Mouse (Mus musculus): ENCODE measurements at regions not wholly inside any gene's neighbourhood (a gene's known extent, or its start where the extent isn't known, plus 50 kb on each side); places are given as distances from the start of the nearest gene placed in this dataset.
"Not testable (repeated sequence)": the region's sequence is repeated elsewhere in the genome, so short reads cannot be mapped to it uniquely, and the experiment has no call there.

DNA sequence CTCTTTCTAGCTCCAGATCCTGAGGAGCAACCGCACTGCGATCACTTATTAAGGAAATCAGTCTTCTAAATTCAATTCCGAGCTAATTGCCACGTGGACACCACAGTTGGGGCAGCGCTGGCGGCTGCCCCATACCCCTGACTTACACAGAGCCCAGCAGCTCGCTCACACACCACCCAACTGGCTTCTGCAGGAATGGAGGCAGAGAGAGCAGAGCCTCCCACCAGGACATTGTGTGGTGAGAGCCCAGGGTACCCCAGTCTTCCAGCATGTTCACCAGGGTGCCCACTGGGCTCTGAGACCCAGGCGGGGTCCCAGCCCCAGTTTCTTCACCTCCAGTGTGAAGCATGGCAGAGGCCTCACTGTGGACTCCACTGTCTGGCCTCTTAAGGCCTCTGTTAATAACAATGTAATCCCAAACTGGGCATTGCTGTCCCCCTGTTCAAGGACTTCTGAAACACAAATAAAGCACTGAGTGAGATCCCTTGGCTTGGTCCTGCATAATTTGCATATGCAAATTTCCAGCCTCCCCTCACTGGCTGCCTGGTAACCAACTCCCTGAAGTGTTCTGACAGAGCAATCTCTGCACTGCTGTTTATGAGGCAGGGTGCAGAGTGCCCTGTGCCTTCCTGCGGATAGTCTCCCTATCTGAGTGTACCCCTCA is 102.8 kb upstream of the A430005L14Rik start:
- no peak overlapping the region for H3K9ac ChIP-seq
- H3K4me1 ChIP-seq, result peaks cover 19% of the 10 kb centered on the region
- no peak overlapping the region for H3K4me2 ChIP-seq (replicated peaks)
- no peak overlapping the region for H3K4me3 ChIP-seq
- 59% methylated on average over 9 of the region's 9 CpGs for WGBS
- H3K27me3 ChIP-seq (replicated peaks), result no peaks in the 10 kb centered on the region
- 0 out of 2 replicates have a peak, but pooled peaks have one; percentile 53 for ATAC-seq (ENCODE audit: low FRiP score, low read depth)
- no peaks in the 10 kb centered on the region for H3K36me3 ChIP-seq
- H3K27ac ChIP-seq, result no peak overlapping the region
- H3K9me3 ChIP-seq, result no peaks in the 10 kb centered on the region

DNA sequence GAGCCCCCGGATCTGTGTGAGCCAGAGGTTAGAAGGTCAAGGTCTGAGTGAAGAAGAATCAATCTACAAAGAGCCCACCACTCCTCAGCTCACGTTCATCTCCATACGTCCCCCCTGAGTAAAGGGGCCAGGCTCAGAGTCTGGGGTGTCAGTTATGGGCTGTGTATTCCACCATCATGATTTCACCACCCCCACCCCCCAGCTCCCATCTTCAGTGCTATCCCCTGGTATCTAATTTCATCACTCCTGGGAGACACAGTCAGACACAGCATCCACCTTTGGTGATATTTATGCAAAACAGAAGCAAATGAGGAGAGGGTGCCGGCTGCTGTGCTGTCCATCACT is 102.3 kb upstream of the A430005L14Rik start:
- Histone ChIP-seq H3K9ac (no peak overlapping the region), H3K36me3 (no peaks in the 10 kb centered on the region), H3K9me3 (no peaks in the 10 kb centered on the region), H3K4me1 (peaks cover 19% of the 10 kb centered on the region), H3K27me3 (replicated peaks) (no peaks in the 10 kb centered on the region), H3K4me2 (replicated peaks) (no peak overlapping the region), H3K27ac (no peak overlapping the region), H3K4me3 (no peak overlapping the region)
- 61% methylated on average over 4 of the region's 4 CpGs for WGBS
- ATAC-seq (ENCODE audit: low FRiP score, low read depth), result 0 out of 2 replicates have a peak, but pooled peaks have one; percentile 25

DNA sequence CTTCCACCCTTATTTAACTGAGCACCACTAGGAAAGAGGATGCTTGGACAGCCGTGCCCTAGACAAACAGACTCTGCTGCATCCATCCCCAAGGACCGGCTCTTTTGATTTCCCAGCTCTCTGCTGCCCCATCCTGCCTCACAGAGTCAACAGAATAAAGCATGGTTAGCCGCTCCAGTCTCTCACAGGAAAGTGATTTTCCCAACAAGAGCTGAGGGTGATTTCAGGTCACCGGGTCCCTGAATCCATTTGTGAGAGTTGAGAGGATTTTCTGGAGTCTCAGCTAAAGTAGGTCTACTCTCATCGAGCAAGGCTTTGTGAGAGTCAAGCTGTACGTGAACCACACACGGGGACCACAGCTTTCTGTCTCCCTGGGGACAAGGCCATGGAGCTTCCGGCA is 95.6 kb upstream of the A430005L14Rik start:
- Histone ChIP-seq H3K4me3 (no peak overlapping the region), H3K4me1 (no peaks in the 10 kb centered on the region), H3K4me2 (replicated peaks) (no peak overlapping the region), H3K27ac (no peak overlapping the region), H3K36me3 (no peaks in the 10 kb centered on the region), H3K27me3 (replicated peaks) (no peaks in the 10 kb centered on the region), H3K9ac (no peak overlapping the region), H3K9me3 (no peaks in the 10 kb centered on the region)
- no peak for ATAC-seq (ENCODE audit: low FRiP score, low read depth)
- 75% methylated on average over 8 of the region's 8 CpGs for WGBS

DNA sequence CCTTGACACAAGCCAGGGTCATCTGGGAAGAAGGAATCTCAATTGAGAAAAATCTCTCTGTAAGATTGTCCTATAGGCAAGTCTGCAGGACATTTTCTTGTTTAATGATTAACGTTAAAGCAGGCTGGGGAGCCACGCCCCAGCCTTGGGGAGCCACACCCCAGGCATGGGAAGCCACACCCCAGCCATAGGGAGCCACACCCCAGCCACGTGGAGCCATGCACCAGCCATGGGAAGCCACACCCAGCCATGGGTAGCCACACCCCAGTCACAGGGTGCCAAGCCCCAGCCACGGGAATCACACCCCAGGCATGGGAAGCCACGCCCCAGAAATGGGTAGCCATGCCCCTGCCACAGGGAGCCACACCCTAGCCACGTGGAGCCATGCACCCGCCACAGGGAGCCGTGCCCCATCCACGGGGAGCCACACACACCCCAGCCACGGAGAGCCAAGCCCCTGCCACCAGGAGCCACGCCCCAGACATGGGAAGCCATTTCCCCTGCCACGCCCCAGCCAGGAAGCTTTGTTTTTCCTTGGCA is 94.8 kb upstream of the A430005L14Rik start:
- Histone ChIP-seq H3K9ac (no peak overlapping the region), H3K4me2 (replicated peaks) (no peak overlapping the region), H3K27me3 (replicated peaks) (0 out of 2 replicates have a peak, but pooled peaks cover 3% of the 10 kb centered on the region), H3K36me3 (no peaks in the 10 kb centered on the region), H3K4me1 (no peaks in the 10 kb centered on the region), H3K9me3 (no peaks in the 10 kb centered on the region), H3K4me3 (no peak overlapping the region), H3K27ac (no peak overlapping the region)
- ATAC-seq (ENCODE audit: low FRiP score, low read depth), result no peak
- 74% methylated on average over 12 of the region's 12 CpGs for WGBS

DNA sequence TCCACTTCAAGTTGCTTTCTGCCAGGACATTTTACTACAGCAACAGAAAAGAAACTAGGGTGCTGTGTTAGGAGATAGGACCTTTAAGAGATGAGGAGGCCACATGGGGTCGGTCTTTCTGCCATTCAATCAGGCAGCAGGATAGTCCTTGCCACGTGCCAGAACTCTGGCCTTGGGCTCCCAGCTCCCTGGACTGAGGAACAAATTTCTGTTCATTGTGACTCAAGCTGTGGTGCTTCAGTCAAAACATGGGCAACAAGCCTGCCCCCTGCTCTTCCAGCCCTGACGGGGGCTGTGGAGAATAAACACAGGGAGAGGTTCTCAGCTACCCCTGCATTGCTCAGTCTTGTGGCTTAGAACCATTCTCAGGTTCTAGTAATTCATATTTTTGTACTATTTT is 84.7 kb upstream of the A430005L14Rik start:
- ATAC-seq (ENCODE audit: low FRiP score, low read depth), result no peak
- H3K4me1 ChIP-seq, result no peaks in the 10 kb centered on the region
- H3K4me2 ChIP-seq (replicated peaks), result no peak overlapping the region
- H3K36me3 ChIP-seq, result no peaks in the 10 kb centered on the region
- H3K9ac ChIP-seq, result no peak overlapping the region
- H3K9me3 ChIP-seq, result no peaks in the 10 kb centered on the region
- 78% methylated on average over 3 of the region's 3 CpGs for WGBS
- H3K27ac ChIP-seq, result no peak overlapping the region
- no peaks in the 10 kb centered on the region for H3K27me3 ChIP-seq (replicated peaks)
- no peak overlapping the region for H3K4me3 ChIP-seq

DNA sequence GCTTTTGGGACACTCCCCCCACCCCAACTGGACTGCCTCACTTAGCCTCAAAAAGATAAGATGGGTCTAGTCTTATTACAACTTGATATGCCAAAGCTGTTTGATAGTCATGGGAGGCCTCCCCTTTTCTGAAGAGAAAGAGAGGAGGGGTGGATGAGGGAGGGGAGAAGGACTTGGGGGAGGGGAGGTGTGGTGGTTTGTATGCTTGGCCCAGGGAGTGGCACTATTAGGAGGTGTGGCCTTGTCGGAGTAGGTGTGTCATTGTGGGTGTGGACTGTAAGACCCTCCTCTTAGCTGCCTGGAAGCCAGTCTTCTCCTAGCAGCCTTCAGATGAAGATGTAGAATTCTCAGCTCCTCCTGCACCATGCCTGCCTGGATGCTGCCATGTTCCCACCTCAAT is 82.0 kb upstream of the A430005L14Rik start:
- not testable (repeated sequence) for H3K4me1 ChIP-seq; H3K27me3 ChIP-seq (replicated peaks); H3K4me3 ChIP-seq; ATAC-seq (ENCODE audit: low FRiP score, low read depth); H3K27ac ChIP-seq; H3K36me3 ChIP-seq; H3K9me3 ChIP-seq; H3K9ac ChIP-seq; H3K4me2 ChIP-seq (replicated peaks)
- 81% methylated on average over 1 of the region's 1 CpGs for WGBS

DNA sequence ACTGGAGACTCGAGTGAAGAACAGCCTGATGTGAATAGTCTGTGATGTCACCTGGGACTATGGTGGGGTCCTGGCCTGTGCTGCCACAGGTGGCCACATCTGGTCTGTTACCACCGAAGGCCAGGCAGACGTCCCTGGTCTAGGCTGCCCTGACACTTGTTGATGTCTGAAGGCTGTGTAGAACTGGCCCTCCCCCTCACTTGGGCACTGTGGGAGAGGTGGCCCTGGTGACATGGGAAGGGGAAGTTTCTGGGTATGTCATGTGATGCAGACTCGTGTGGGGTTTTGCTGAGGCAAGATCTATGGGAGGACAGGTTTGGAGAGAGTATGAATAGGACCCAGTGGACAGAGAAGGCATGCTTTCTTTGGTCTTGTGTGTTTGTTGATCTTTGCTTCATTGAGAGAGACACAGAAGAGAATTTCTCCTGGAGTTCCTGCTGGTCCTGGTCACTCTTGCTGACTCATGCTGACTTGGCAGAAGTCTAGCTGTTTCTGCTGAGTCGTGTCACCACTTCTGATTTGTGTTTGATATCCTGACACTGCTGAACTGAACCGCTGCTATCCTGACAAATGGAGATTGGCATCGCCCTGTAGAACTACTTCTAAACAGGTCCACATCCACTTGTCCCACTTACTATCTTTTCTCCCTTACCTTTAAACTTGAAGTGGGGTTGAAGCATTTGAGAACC is 79.9 kb upstream of the A430005L14Rik start:
- WGBS, result 80% methylated on average over 7 of the region's 7 CpGs
- Histone ChIP-seq H3K9me3 (no peaks in the 10 kb centered on the region), H3K27ac (no peak overlapping the region), H3K4me3 (no peak overlapping the region), H3K27me3 (replicated peaks) (no peaks in the 10 kb centered on the region), H3K9ac (no peak overlapping the region), H3K36me3 (no peaks in the 10 kb centered on the region), H3K4me1 (no peaks in the 10 kb centered on the region), H3K4me2 (replicated peaks) (no peak overlapping the region)
- no peak for ATAC-seq (ENCODE audit: low FRiP score, low read depth)

DNA sequence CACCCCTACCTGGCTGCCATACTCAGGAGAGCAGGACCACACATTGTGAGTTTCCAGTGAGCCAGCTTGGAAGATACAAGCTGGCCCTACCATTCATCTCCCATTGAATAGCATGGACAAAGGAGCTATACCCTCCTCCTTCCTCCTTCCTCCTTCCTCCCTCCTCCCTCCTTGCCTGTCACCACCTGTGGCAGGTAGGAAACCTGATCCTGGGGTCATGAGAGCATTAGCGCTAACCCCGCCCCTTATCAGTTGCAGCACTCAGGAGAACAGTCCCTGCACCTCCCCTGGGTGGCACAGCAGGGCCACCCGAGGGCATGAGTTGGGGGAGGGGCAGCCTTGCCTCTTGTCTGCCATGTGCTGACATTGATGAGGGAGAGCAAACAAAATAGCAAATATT is 74.0 kb upstream of the A430005L14Rik start:
- no peak overlapping the region for H3K4me3 ChIP-seq
- no peaks in the 10 kb centered on the region for H3K36me3 ChIP-seq
- WGBS, result 48% methylated on average over 3 of the region's 3 CpGs
- H3K27ac ChIP-seq, result no peak overlapping the region
- H3K4me1 ChIP-seq, result no peaks in the 10 kb centered on the region
- H3K9ac ChIP-seq, result no peak overlapping the region
- ATAC-seq (ENCODE audit: low FRiP score, low read depth), result no peak
- no peaks in the 10 kb centered on the region for H3K9me3 ChIP-seq
- H3K4me2 ChIP-seq (replicated peaks), result no peak overlapping the region
- no peaks in the 10 kb centered on the region for H3K27me3 ChIP-seq (replicated peaks)

DNA sequence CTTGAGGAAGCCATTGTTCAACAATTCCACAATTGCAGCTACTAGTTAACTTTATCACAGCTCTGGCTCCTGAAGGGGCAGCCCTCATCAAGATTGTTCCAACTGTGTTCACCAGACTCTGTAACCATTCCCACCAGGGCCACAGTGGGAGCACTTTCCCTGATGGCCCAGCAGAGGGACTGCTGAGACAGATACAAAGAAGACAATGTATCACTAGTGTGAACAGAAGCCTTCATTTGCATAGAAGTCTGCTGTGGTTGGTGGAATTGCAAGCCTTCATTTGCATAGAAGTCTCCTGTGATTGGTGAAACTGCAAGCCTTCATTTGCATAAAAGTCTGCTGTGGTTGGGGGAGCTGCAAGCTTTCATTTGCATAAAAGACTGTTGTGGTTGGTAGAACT is 73.0 kb upstream of the A430005L14Rik start:
- no peak for ATAC-seq (ENCODE audit: low FRiP score, low read depth)
- Histone ChIP-seq H3K4me2 (replicated peaks) (no peak overlapping the region), H3K36me3 (no peaks in the 10 kb centered on the region), H3K27ac (no peak overlapping the region), H3K9me3 (no peaks in the 10 kb centered on the region), H3K4me1 (no peaks in the 10 kb centered on the region), H3K4me3 (no peak overlapping the region), H3K27me3 (replicated peaks) (no peaks in the 10 kb centered on the region), H3K9ac (no peak overlapping the region)

DNA sequence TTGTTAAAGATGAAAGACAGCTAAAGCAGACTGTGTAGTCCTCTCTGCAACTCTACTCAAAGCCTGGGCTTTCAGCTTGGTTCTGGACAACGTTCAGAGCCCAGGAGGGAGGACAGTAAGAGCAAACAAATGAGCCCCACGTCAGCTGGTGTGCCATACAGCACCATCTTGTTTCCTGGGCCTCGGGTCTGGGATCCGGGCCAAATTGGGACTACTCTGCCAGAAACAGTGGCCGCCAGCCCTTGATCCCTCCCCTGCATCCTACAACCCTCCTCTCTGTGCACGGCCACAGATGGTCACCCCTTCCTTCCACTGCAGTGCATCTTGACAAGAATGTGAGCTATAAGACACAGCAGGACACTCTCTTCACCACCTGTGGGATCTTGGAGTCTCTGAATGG is 71.2 kb upstream of the A430005L14Rik start:
- 84% methylated on average over 6 of the region's 6 CpGs for WGBS
- Histone ChIP-seq H3K27ac (no peak overlapping the region), H3K36me3 (no peaks in the 10 kb centered on the region), H3K4me3 (no peak overlapping the region), H3K4me2 (replicated peaks) (no peak overlapping the region), H3K9me3 (no peaks in the 10 kb centered on the region), H3K27me3 (replicated peaks) (no peaks in the 10 kb centered on the region), H3K9ac (no peak overlapping the region), H3K4me1 (no peaks in the 10 kb centered on the region)
- ATAC-seq (ENCODE audit: low FRiP score, low read depth), result no peak

DNA sequence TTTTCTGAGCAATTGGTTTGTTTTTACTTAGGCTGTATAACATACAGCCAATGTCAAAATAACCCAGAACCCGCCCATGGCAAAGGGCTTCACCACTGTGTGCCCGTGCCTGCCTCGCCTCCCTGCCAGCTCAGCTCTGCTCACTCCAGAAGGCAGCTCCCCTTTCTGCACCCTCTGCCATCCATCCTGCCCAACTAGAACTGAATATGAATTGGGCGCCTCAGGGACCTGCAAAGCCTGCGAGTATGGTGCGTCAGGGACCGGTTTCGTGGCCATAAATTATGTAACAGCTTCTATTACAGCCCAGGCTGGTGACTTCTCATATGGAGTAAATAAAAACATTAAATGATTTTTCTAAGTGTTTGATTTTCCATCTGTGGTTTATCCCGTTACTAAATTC is 66.9 kb upstream of the A430005L14Rik start:
- WGBS, result 77% methylated on average over 9 of the region's 9 CpGs
- Histone ChIP-seq H3K4me3 (no peak overlapping the region), H3K36me3 (no peaks in the 10 kb centered on the region), H3K27ac (no peak overlapping the region), H3K27me3 (replicated peaks) (no peaks in the 10 kb centered on the region), H3K4me1 (no peaks in the 10 kb centered on the region), H3K4me2 (replicated peaks) (no peak overlapping the region), H3K9ac (no peak overlapping the region), H3K9me3 (no peaks in the 10 kb centered on the region)
- no peak for ATAC-seq (ENCODE audit: low FRiP score, low read depth)

DNA sequence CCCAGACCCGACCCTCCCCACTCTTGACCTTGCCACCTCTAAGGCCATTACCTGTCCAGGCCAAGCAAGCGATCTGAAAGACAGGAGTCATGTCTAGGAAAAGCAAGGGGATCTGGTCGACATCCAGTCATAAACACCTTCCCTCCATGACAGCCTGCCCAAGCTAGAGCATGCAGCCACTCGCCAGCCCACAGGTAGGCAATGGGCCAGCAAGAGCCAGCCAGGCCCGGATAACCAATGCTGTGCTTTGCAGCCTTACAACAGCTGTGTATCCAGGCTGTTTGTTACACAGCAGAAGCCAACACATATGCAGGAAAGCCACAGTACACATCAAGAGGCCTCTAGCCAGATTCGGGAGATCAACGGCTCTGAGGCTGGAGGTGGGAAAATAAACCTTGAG is 57.3 kb upstream of the A430005L14Rik start:
- no peaks in the 10 kb centered on the region for H3K36me3 ChIP-seq
- no peak for ATAC-seq (ENCODE audit: low FRiP score, low read depth)
- no peak overlapping the region for H3K4me3 ChIP-seq
- no peak overlapping the region for H3K27ac ChIP-seq
- H3K4me2 ChIP-seq (replicated peaks), result no peak overlapping the region
- no peaks in the 10 kb centered on the region for H3K27me3 ChIP-seq (replicated peaks)
- no peak overlapping the region for H3K9ac ChIP-seq
- 85% methylated on average over 7 of the region's 7 CpGs for WGBS
- H3K4me1 ChIP-seq, result no peaks in the 10 kb centered on the region
- H3K9me3 ChIP-seq, result peaks cover 6% of the 10 kb centered on the region; the same call in 1 of the 2 replicates

DNA sequence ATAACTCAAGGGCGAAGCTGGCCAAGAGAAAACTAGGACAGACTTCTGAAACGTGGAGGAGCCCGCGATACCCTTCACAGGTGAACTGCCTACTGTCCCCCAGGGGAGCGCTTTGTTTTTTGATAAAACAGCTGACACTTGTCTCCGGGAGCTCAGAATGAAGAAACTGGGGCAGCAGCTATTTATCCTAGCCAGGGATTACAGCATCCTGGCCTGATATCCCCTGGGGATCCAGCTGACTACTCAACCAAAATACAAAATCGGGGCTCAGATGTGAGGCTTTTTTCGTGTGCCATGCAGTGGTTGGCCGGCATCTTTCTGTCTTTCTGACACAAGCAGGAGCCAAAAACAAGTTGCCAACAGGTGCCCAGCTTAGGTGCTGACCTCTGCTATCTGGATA is 52.0 kb upstream of the A430005L14Rik start:
- Histone ChIP-seq H3K4me3 (no peak overlapping the region), H3K9me3 (peaks cover 6% of the 10 kb centered on the region; the same call in 1 of the 2 replicates), H3K4me1 (no peaks in the 10 kb centered on the region), H3K9ac (no peak overlapping the region), H3K27ac (no peak overlapping the region), H3K27me3 (replicated peaks) (no peaks in the 10 kb centered on the region), H3K4me2 (replicated peaks) (no peak overlapping the region), H3K36me3 (no peaks in the 10 kb centered on the region)
- no peak for ATAC-seq (ENCODE audit: low FRiP score, low read depth)
- WGBS, result 77% methylated on average over 9 of the region's 9 CpGs
